Mouse (Mus musculus) MEL-GATA-1-ER (cell line): ENCODE measurements around the gene Dok5.

Source experiments
- DNase-seq: peaks from one replicate; pipeline ENCODE4 v3.0.0-alpha.2; 2012; ENCODE audit warnings: low read depth; ENCODE audit errors: extremely low read depth

Dok5 gene

DNA sequence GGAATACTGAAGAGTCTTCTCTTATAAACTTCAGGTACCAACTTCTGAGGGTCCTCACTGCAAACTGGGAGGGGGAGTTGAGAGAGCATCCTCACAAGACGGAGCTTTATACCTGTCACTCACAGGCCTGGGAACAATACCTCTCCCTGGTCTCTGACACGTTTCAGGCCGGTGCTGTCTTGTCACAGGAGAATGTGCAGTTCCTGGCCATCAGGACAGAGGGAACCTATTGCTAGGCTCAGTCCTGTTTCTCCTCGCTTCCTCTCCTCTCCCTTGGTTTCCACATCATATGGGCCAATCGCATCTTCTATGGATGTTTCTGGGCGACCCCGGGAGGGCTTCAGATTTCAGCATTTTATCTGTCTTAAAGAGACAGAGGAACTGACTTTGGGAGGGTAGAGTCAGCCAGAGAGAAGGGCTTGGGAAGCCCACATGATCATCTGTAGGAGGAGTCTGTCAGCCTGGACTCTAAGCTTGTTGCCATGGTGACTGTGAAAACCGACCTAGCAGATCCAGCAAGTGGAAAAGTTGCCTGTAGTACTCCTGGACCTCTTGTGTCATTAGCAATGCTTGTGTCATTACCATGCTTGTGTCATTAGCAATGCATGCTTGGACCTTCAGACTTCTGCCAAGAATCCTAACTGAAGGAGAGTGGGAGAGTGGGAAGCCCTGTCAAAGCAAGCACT is 59.9 kb downstream of the Dok5 start:
- no peak for DNase-seq

DNA sequence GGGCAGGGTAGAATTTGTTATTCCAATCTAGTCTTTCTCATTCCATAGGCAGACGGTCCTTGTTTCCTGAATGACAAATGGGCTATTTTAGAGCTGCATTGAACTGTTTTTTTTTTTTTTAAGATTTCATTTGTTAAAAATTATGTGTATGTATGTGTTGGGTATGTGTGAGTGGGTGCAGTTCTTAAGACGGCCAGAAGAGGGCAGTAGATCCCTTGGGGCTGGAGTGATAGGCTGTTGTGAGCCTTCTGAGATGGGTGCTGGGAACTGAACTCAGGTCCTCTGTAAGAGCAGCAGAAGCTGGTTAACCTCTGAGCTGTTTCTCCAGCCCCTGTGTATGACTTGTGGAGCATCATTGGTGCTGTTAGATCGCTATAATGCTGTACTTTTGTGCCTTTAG is 63.6 kb downstream of the Dok5 start:
- DNase-seq: no peak

- DNase-seq: no peak
Measured at GRCm38 (mm10) chr2:170802984-170803383, 71.4 kb downstream of the Dok5 start.

- no peak for DNase-seq
Measured at GRCm38 (mm10) chr2:170807555-170808258, 76.1 kb downstream of the Dok5 start.

- no peak for DNase-seq
Measured at GRCm38 (mm10) chr2:170808259-170808789, 76.7 kb downstream of the Dok5 start.

- no peak for DNase-seq
Measured at GRCm38 (mm10) chr2:170811356-170811755, 79.7 kb downstream of the Dok5 start.

GRCm38 (mm10) chr2:170816302-170816701 is 84.7 kb downstream of the Dok5 start:
- DNase-seq: no peak

GRCm38 (mm10) chr2:170817112-170817703 is 85.6 kb downstream of the Dok5 start:
- no peak for DNase-seq

GRCm38 (mm10) chr2:170826821-170827441 is 95.3 kb downstream of the Dok5 start:
- DNase-seq: no peak

DNA sequence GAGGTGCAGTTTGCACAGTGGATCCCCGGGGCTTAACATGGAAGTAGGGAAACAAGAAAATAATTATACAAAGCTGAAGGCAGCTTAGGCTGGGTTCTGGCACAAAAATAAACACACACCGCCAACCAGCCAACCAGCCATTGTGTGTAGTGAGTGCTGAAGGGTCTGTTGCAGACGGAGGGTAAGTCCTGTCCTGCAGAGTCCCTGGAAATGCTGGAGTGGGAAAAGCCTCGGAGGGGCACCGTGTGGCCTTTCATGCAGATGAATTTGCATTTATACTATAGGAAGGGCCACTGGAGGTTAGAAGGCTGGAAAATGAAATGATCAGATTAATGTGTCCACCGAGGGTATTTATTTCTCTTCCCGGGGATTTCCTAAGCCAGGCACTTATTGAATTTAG is 97.2 kb downstream of the Dok5 start:
- DNase-seq: no peak

- DNase-seq: no peak
Measured at GRCm38 (mm10) chr2:170829191-170829611, 97.6 kb downstream of the Dok5 start.

DNA sequence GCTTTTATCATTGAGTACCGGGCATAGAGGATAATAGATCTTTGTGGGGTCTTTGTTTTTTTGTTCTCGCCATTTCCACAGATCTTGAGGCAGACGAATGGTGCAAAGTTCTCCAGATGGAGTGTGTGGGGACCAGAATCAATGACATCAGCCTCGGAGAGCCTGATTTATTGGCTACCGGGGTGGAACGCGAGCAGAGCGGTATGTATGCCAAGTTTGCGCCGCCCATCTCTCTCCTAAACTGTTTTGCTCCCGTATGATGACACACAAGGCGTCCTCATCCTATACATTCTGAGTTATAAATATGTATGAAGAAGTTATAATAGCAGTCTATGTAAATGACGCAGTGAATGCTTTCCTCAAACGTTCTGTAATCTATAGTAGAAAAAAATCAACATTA is 98.4 kb downstream of the Dok5 start:
- DNase-seq: no peak

- no peak for DNase-seq
Measured at GRCm38 (mm10) chr2:170836862-170837261, 105.3 kb downstream of the Dok5 start.

DNA sequence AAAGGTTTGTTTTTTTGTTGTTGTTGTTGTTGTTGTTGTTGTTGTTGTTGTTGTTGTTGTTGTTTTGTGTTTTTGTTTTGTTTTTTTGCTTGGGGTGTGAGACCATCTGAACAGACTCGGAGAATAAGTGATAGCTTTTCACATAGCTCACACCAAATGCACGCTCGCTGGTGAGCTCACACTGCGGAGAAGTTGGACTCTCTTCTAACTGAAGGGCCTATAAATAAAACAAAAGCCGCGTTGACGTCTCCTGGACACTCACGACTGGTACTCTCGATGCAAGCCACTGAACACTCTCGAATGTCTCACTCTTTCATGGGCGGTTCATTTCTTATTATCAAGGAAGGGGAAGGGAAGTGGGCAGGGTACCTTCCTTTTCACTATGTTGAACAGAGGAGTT is 105.8 kb downstream of the Dok5 start:
- DNase-seq: no peak

- DNase-seq: no peak
Measured at GRCm38 (mm10) chr2:170837824-170838557, 106.4 kb downstream of the Dok5 start.

DNA sequence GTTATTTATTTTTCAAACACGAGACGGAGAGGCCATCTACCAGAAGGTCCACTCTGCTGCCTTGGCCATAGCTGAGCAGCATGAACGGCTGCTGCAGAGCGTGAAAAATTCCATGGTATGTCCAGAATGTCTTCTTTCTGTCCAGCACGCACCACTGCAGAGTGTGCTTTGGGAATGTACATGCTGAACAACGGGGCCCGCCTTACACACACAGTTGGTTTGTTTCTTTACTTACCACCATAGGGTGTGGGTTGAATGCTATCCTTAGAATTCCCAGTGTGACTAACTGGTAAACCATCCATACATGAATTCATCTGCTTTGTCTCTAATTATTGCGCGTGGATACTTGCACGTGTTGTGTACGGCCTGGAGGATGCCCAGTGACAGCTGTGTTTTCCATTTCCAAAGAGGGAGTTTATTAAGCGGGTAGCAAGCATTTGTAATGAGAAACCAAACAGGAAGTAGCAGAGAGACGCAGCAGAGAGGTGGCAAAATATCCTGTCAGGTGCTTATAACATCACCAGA is 109.9 kb downstream of the Dok5 start:
- DNase-seq: no peak

- DNase-seq: no peak
Measured at GRCm38 (mm10) chr2:170845511-170845910, 113.9 kb downstream of the Dok5 start.

GRCm38 (mm10) chr2:170850058-170850457 is 118.5 kb downstream of the Dok5 start:
- DNase-seq: no peak

- DNase-seq: no peak
Measured at GRCm38 (mm10) chr2:170852337-170852736, 120.7 kb downstream of the Dok5 start.

- no peak for DNase-seq
Measured at GRCm38 (mm10) chr2:170855210-170855609, 123.6 kb downstream of the Dok5 start.

DNA sequence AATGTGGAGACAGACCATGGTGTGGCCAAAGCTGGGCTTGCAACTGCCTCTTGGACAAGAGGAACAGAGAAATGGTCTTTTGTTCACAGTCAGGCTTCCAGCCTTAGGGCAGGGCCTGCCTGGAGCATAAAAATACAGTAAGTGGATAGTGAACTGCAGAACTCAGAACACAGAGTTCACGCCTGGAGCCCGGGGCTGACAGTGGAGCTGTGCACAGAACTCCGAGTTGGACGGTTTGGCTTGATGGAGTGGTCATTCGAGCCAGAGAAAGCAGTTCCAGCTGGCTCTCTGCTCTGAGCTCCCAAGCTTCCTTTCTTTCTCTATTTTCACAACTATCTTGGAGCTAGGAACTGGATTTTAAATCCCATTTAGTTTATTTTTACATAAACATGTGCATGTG is 124.5 kb downstream of the Dok5 start:
- no peak for DNase-seq
